Mouse (Mus musculus) large intestine, adult 2 months (tissue): Measurements from ENCODE around the gene 4930535I16Rik. TPM values are rescaled to one million over a fixed set of nuclear protein-coding genes. Genes with fewer than 3 reads are reported as not detected.

Source experiments
- DNase-seq: peaks from one replicate; pipeline ENCODE4 v3.0.0-alpha.2; 2012; ENCODE audit warnings: low read depth, low spot score
- WGBS: fragments of 180-500 bp; shearing (Covaris S2); methylation state at CpG from one replicate; pipeline ENCODE4 v1.1.7; 2018; 5-methylcytosine and 5-hydroxymethylcytosine counted together
- polyA plus RNA-seq: library from polyadenylated mRNA; depleted of rRNA; stranded (reverse); fragments of >200 nt; gene quantifications from 2 replicates; pipeline ENCODE4 v1.2.3, GENCODE M21; 2012; rRNA removed

4930535I16Rik gene
- polyA plus RNA-seq, 1 experiment = not detected

GRCm38 (mm10) chr4:123912431-123912830, 5.4 kb downstream of the 4930535I16Rik start:
- WGBS = 13% methylated on average over 2 of the region's 2 CpGs
- no peak for DNase-seq

GRCm38 (mm10) chr4:123911503-123911902, 6.3 kb downstream of the 4930535I16Rik start:
- WGBS = 85% methylated on average over 4 of the region's 4 CpGs
- no peak for DNase-seq

- WGBS = under 1% methylated on average over 51 of the region's 53 CpGs
- no peak for DNase-seq
These were observed 12.6 kb downstream of the 4930535I16Rik start for GRCm38 (mm10) chr4:123905126-123905668.

GRCm38 (mm10) chr4:123904333-123905125, 13.3 kb downstream of the 4930535I16Rik start, which contains the start of gene Mycbp:
Gene Mycbp, plus strand, starts transcription at chr4:123904832.
- under 1% methylated on average over 49 of the region's 49 CpGs for WGBS
- peak; percentile 99 for DNase-seq

GRCm38 (mm10) chr4:123903432-123903831, 14.4 kb downstream of the 4930535I16Rik start:
- no peak for DNase-seq
- WGBS = 76% methylated on average over 3 of the region's 3 CpGs

GRCm38 (mm10) chr4:123898696-123899095, 19.1 kb downstream of the 4930535I16Rik start:
- no peak for DNase-seq
- WGBS = 12% methylated on average over 5 of the region's 5 CpGs

- 78% methylated on average over 4 of the region's 4 CpGs for WGBS
- no peak for DNase-seq
These were observed 23.5 kb downstream of the 4930535I16Rik start for GRCm38 (mm10) chr4:123894295-123894694.

GRCm38 (mm10) chr4:123893726-123894125, 24.1 kb downstream of the 4930535I16Rik start:
- 84% methylated on average over 5 of the region's 5 CpGs for WGBS
- no peak for DNase-seq

Other genes with a start within 250 kb of the 4930535I16Rik start
- 23.4 and 30.4 TPM in 2 replicates for gene Macf1, start 233.7 kb downstream of the 4930535I16Rik start, polyA plus RNA-seq
- gene Ndufs5, start 199.8 kb downstream of the 4930535I16Rik start, polyA plus RNA-seq = 62.4 and 69.0 TPM in 2 replicates
- 20.2 and 23.8 TPM in 2 replicates for gene Akirin1, start 167.7 kb downstream of the 4930535I16Rik start, polyA plus RNA-seq
- 18.2 and 19.6 TPM in 2 replicates for gene Rhbdl2, start 130.1 kb downstream of the 4930535I16Rik start, polyA plus RNA-seq
- gene 4933427I04Rik, start 58.3 kb downstream of the 4930535I16Rik start, polyA plus RNA-seq = not detected in 2 replicates
- 12.3 and 13.3 TPM in 2 replicates for gene Mycbp, start 13.2 kb downstream of the 4930535I16Rik start, polyA plus RNA-seq
- 27.5 and 29.2 TPM in 2 replicates for gene Rragc, start 576 bp downstream of the 4930535I16Rik start, polyA plus RNA-seq